Mouse (Mus musculus): ENCODE data around the gene Rap2a. TPM values are rescaled to one million over a fixed set of nuclear protein-coding genes. Genes with fewer than 3 reads are reported as not detected.

Rap2a gene
- 60.0 TPM for polyA plus RNA-seq (2014; fragmentation: Illumina TruSeq; extraction: RNeasy Lipid Tissue Mini Kit (QIAGEN cat#74804); ENCODE audit: low read depth, low replicate concordance)

GRCm38 (mm10) chr14:120477982-120478568, at the start of gene Rap2a:
Gene Rap2a, plus strand, starts transcription at chr14:120478444.

Other genes starting within 250 kb of the Rap2a start
- gene Mbnl2, start 202.8 kb upstream of the Rap2a start, polyA plus RNA-seq (2014; fragmentation: Illumina TruSeq; extraction: RNeasy Lipid Tissue Mini Kit (QIAGEN cat#74804); ENCODE audit: low read depth, low replicate concordance) = 695 TPM